Mouse (Mus musculus) hindbrain, embryonic 16.5 days (tissue): ENCODE measurements around the gene Pea15a. TPM values are rescaled to one million over a fixed set of nuclear protein-coding genes. Genes with fewer than 3 reads are reported as not detected.

Experiments
- ATAC-seq: fragments of 200-750 bp; cut with Nextera tagmentation; 2 replicates; pipeline ENCODE4 v1.8.0; 2017; ENCODE audit warnings: moderate TSS enrichment, moderate library complexity
- H3K27ac ChIP-seq: fragments of 300-500 bp; sonication (generic); 2 replicates; pipeline ENCODE4 v1.5.1; 2014; ENCODE audit warnings: low read depth, mild to moderate bottlenecking, control low read depth, low read length, moderate library complexity
- H3K27me3 ChIP-seq: fragments of 300-500 bp; sonication (generic); replicated peaks from 2 replicates; pipeline ENCODE4 v1.6.1; 2014; ENCODE audit warnings: low read length; ENCODE audit not compliant: control insufficient read depth, insufficient read depth
- H3K36me3 ChIP-seq: fragments of 300-500 bp; sonication (generic); 2 replicates; pipeline ENCODE4 v1.6.1; 2014; ENCODE audit warnings: mild to moderate bottlenecking, low read length, moderate library complexity, mixed read lengths; ENCODE audit not compliant: control insufficient read depth, insufficient read depth
- H3K4me1 ChIP-seq: fragments of 300-500 bp; sonication (generic); 2 replicates; pipeline ENCODE4 v1.6.1; 2014; ENCODE audit warnings: low read depth, low read length; ENCODE audit not compliant: control insufficient read depth, insufficient read depth
- H3K4me2 ChIP-seq: fragments of 300-500 bp; sonication (generic); 2 replicates; pipeline ENCODE4 v1.6.1; 2014; ENCODE audit warnings: mild to moderate bottlenecking, low read length, control low read depth, moderate library complexity
- H3K4me3 ChIP-seq: fragments of 300-500 bp; sonication (generic); 2 replicates; pipeline ENCODE4 v1.5.1; 2014; ENCODE audit warnings: mild to moderate bottlenecking, low read length, control low read depth, moderate library complexity
- H3K9ac ChIP-seq: fragments of 300-500 bp; sonication (generic); 2 replicates; pipeline ENCODE4 v1.6.1; 2014; ENCODE audit warnings: low read depth, mild to moderate bottlenecking, control low read depth, low read length, moderate library complexity
- H3K9me3 ChIP-seq: fragments of 300-500 bp; sonication (generic); 2 replicates; pipeline ENCODE4 v1.6.1; 2014; ENCODE audit warnings: mild to moderate bottlenecking, low read length, moderate library complexity; ENCODE audit not compliant: control insufficient read depth
- WGBS: fragments of 180-500 bp; shearing (Covaris S2); extraction: QIAGEN DNeasy Blood & Tissue Kit; methylation state at CpG from one replicate; pipeline ENCODE4 v1.1.7; 2014; 5-methylcytosine and 5-hydroxymethylcytosine counted together
- polyA plus RNA-seq: library from polyadenylated mRNA; unstranded; fragments of >200 nt; fragmentation: Nextera tagmentation; extraction: Ambion mirVana; gene quantifications from 2 replicates; pipeline ENCODE4 v1.2.1, GENCODE M21; 2015

Pea15a gene
- polyA plus RNA-seq, 1 experiment from 2014 or later: 563 TPM

DNA sequence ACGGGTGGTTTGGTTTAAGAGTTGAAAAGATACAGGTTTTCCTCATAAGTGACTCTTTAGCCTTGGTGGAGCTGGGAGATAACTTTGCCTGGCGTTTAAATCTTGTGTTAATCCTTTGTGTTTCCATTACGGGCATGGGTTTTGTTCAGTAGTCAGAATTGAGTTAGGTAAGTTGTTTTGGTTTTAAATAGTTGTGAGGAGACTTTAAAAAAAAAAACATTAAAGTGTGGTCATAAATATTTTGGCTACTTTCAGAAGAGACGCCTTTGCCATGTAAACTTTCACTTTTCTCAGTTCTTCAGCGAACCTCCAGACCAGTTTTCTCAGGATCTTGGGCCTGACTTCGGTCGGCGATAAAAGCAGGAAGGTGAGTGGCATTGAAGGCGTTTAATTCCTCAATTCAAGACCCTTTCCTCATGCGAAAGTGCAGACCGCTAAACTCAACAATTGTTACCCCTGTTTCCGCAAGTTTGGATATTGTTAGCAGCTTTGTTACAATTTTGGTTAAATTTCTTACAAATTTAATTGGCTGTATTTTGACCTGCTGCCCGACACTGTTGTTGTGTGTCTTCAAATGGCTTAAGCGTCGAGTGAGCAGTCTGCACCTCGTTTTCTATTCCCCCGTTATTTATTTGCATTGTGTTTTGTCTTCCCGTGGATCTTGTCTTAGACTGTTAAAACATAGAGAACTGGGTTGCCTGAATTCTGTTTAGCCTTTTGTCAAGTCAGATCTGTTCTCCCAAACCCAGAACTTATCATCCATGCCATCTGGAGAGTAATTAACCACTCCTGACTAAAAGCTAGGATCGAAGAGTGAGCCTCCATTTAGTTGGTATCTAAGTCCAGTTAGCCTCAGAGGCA, 57.4 kb downstream of the Pea15a start:
- WGBS: 17% methylated on average over 19 of the region's 19 CpGs
- peak overlapping the region; percentile 96 for H3K9ac ChIP-seq
- peak overlapping the region; percentile 94 for H3K4me3 ChIP-seq
- H3K9me3 ChIP-seq: no peaks in the 10 kb centered on the region
- peaks cover 2% of the 10 kb centered on the region; the same call in 1 of the 2 replicates for H3K36me3 ChIP-seq
- peak overlapping the region; percentile 86 for H3K4me2 ChIP-seq
- H3K27me3 ChIP-seq: no peaks in the 10 kb centered on the region
- peak overlapping the region; percentile 93 for H3K27ac ChIP-seq
- ATAC-seq: no peak
- H3K4me1 ChIP-seq: peaks cover 10% of the 10 kb centered on the region

GRCm38 (mm10) chr1:172148279-172148954, 58.2 kb downstream of the Pea15a start:
- H3K9ac ChIP-seq: peak overlapping the region; percentile 96
- peaks cover 2% of the 10 kb centered on the region; the same call in 1 of the 2 replicates for H3K36me3 ChIP-seq
- peak overlapping the region; percentile 93 for H3K27ac ChIP-seq
- H3K4me1 ChIP-seq: peaks cover 10% of the 10 kb centered on the region
- no peaks in the 10 kb centered on the region for H3K27me3 ChIP-seq
- no peaks in the 10 kb centered on the region for H3K9me3 ChIP-seq
- peak overlapping the region; percentile 86 for H3K4me2 ChIP-seq
- WGBS: under 1% methylated on average over 36 of the region's 40 CpGs
- peak overlapping the region; percentile 94 for H3K4me3 ChIP-seq
- ATAC-seq: no peak; the same call in 1 of the 2 replicates

DNA sequence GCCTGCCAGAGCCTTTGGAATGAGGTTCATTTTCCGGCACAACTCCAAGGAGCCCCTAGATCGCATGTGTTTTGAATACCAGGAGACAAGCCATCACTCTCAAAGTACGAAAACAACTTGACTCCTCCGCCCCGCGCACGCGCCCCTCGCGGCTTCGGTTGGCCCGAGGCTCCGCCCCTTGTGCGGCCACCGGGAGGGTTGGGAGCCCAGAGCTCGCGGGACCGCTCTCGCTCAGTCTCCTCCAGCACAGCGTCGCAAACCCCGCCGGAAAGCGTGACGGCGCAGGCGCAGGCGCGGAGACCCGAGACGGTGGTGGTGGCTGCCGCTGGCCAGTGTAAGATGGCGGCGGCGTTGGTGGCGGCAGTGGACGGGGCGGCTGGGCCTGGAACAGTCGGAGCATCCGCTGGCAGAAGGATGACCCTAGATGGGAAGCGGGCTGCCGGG, 58.7 kb downstream of the Pea15a start, which contains the start of gene Dcaf8:
Dcaf8 (plus strand) TSS at position 250 of the 444 bp plus-strand sequence.
- Histone ChIP-seq H3K9ac (peak within 1 kb of the TSS; percentile 96), H3K4me3 (peak within 1 kb of the TSS; percentile 94), H3K27me3 (no peaks in the 10 kb centered on the region), H3K4me2 (peak within 1 kb of the TSS; percentile 86), H3K4me1 (peaks cover 10% of the 10 kb centered on the region), H3K36me3 (peaks cover 2% of the 10 kb centered on the region; the same call in 1 of the 2 replicates), H3K9me3 (no peaks in the 10 kb centered on the region), H3K27ac (peak within 1 kb of the TSS; percentile 93)
- ATAC-seq: peak; percentile 99
- under 1% methylated on average over 42 of the region's 42 CpGs for WGBS

Other genes with a start within 250 kb of the Pea15a start
- 39.9 and 50.1 TPM in 2 replicates for gene Vangl2, start 178.4 kb downstream of the Pea15a start, polyA plus RNA-seq
- gene Nhlh1, start 149.2 kb downstream of the Pea15a start, polyA plus RNA-seq: 2.6 and 3.2 TPM in 2 replicates
- 181 and 214 TPM in 2 replicates for gene Copa, start 124.3 kb downstream of the Pea15a start, polyA plus RNA-seq
- gene Ncstn, start 124.0 kb downstream of the Pea15a start, polyA plus RNA-seq: 110 and 121 TPM in 2 replicates
- 169 and 173 TPM in 2 replicates for gene Pex19, start 80.0 kb downstream of the Pea15a start, polyA plus RNA-seq
- gene Dcaf8, start 58.7 kb downstream of the Pea15a start, polyA plus RNA-seq: 86.6 and 91.6 TPM in 2 replicates
- gene Casq1, start 13.1 kb upstream of the Pea15a start, polyA plus RNA-seq: 1.5 and 5.5 TPM in 2 replicates
- gene Atp1a4, start 51.6 kb upstream of the Pea15a start, polyA plus RNA-seq: 0.06 TPM in 1 of 2 replicates, not detected in the other
- gene Igsf8, start 54.8 kb upstream of the Pea15a start, polyA plus RNA-seq: 84.7 and 88.3 TPM in 2 replicates
- 96.7 and 102 TPM in 2 replicates for gene Atp1a2, start 91.3 kb upstream of the Pea15a start, polyA plus RNA-seq
- gene Kcnj9, start 122.5 kb upstream of the Pea15a start, polyA plus RNA-seq: 4.9 and 5.6 TPM in 2 replicates
- gene Kcnj10, start 134.4 kb upstream of the Pea15a start, polyA plus RNA-seq: 3.5 and 3.9 TPM in 2 replicates
- gene Pigm, start 169.7 kb upstream of the Pea15a start, polyA plus RNA-seq: 3.1 and 3.9 TPM in 2 replicates